Mouse (Mus musculus) adrenal gland, postnatal 25 days (tissue): ENCODE measurements around the gene Ffar3. TPM values are rescaled to one million over a fixed set of nuclear protein-coding genes. Genes with fewer than 3 reads are reported as not detected.

Source experiments
- total RNA-seq: library from RNA; stranded (reverse); gene quantifications from 2 replicates; pipeline ENCODE4 v1.2.3, GENCODE M21; 2021

The Ffar3 gene
- total RNA-seq, 1 experiment from 2014 or later, result 0.70 TPM

Other genes with a start within 250 kb of the Ffar3 start
- 0.36 TPM in 1 of 2 replicates, not detected in the other for gene Upk1a, start 243.3 kb downstream of the Ffar3 start, total RNA-seq
- 1,003 and 1,219 TPM in 2 replicates for gene Cox6b1, start 230.0 kb downstream of the Ffar3 start, total RNA-seq
- not detected in 2 replicates for gene Etv2, start 220.3 kb downstream of the Ffar3 start, total RNA-seq
- 78.4 and 87.5 TPM in 2 replicates for gene Rbm42, start 205.9 kb downstream of the Ffar3 start, total RNA-seq
- gene Haus5, start 191.2 kb downstream of the Ffar3 start, total RNA-seq, result 12.6 and 13.5 TPM in 2 replicates
- not detected in 2 replicates for gene Pmis2, start 184.6 kb downstream of the Ffar3 start, total RNA-seq
- 5.5 and 11.1 TPM in 2 replicates for gene 2200002J24Rik, start 157.3 kb downstream of the Ffar3 start, total RNA-seq
- gene Atp4a, start 144.0 kb downstream of the Ffar3 start, total RNA-seq, result 3.6 and 3.8 TPM in 2 replicates
- 209 TPM in 2 replicates for gene Tmem147, start 126.6 kb downstream of the Ffar3 start, total RNA-seq
- gene Gapdhs, start 112.5 kb downstream of the Ffar3 start, total RNA-seq, result not detected in 2 replicates
- 310 and 338 TPM in 2 replicates for gene Sbsn, start 104.7 kb downstream of the Ffar3 start, total RNA-seq
- 1.4 and 2.6 TPM in 2 replicates for gene Dmkn, start 92.4 kb downstream of the Ffar3 start, total RNA-seq
- not detected in 2 replicates for gene Krtdap, start 68.3 kb downstream of the Ffar3 start, total RNA-seq
- 0.52 TPM in 1 of 2 replicates, not detected in the other for gene Ffar2, start 32.4 kb downstream of the Ffar3 start, total RNA-seq
- gene Ffar1, start 5.4 kb upstream of the Ffar3 start, total RNA-seq, result not detected in 2 replicates
- gene Cd22, start 24.2 kb upstream of the Ffar3 start, total RNA-seq, result 0.30 TPM in 1 of 2 replicates, not detected in the other
- gene Mag, start 58.7 kb upstream of the Ffar3 start, total RNA-seq, result 0.21 TPM in 1 of 2 replicates, not detected in the other
- gene Hamp2, start 68.5 kb upstream of the Ffar3 start, total RNA-seq, result 2.4 and 9.8 TPM in 2 replicates
- gene Hamp, start 87.9 kb upstream of the Ffar3 start, total RNA-seq, result 11.2 and 12.4 TPM in 2 replicates
- gene Usf2, start 100.6 kb upstream of the Ffar3 start, total RNA-seq, result 150 and 153 TPM in 2 replicates
- 4.7 and 5.1 TPM in 2 replicates for gene Lsr, start 117.3 kb upstream of the Ffar3 start, total RNA-seq
- 1.00 TPM in 1 of 2 replicates, not detected in the other for gene Fam187b, start 117.6 kb upstream of the Ffar3 start, total RNA-seq
- gene Fxyd5, start 186.3 kb upstream of the Ffar3 start, total RNA-seq, result 35.9 and 36.5 TPM in 2 replicates
- 0.55 TPM in 1 of 2 replicates, not detected in the other for gene Fxyd7, start 195.3 kb upstream of the Ffar3 start, total RNA-seq
- gene Fxyd1, start 201.0 kb upstream of the Ffar3 start, total RNA-seq, result 151 and 212 TPM in 2 replicates
- 3.7 and 3.8 TPM in 2 replicates for gene Lgi4, start 203.2 kb upstream of the Ffar3 start, total RNA-seq
- 0.73 and 1.9 TPM in 2 replicates for gene Fxyd3, start 220.5 kb upstream of the Ffar3 start, total RNA-seq